Mouse (Mus musculus): ENCODE measurements around the gene Psmd13. TPM values are rescaled to one million over a fixed set of nuclear protein-coding genes. Genes with fewer than 3 reads are reported as not detected.

The Psmd13 gene
- polyA plus RNA-seq, 1 experiment: 77.4 TPM

DNA sequence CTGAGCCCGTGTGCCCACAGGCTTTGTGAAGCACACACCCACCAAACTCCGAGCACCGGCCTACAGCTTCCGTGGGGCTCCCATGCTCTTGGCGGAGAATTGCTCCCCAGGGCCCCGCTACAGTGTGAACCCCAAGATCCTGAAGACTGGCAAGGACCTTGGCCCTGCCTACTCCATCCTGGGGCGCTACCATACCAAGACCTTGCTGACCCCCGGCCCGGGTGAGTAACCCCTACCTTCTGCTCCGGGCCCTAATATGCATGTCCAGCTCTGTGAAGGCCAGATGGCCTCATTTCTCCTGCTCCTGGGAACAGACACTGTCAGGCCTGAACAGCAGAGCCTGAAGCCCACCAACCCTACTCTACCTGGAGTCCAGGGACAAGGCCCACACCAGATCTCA is 33.2 kb upstream of the Psmd13 start:
- Histone ChIP-seq H3K27me3 (ENCODE audit: control insufficient read depth, insufficient read depth, low read length) (no peaks in the 10 kb centered on the region), H3K4me3 (ENCODE audit: control insufficient read depth, low read depth, low read length) (peak overlapping the region; percentile 74), H3K36me3 (ENCODE audit: control insufficient read depth, insufficient read depth, low read length) (no peaks in the 10 kb centered on the region), H3K27ac (ENCODE audit: control insufficient read depth, insufficient read depth, low read depth, low read length) (no peak overlapping the region), H3K4me1 (ENCODE audit: control insufficient read depth, insufficient read depth, low read length) (peaks cover 3% of the 10 kb centered on the region; the same call in 1 of the 2 replicates)
- no peak for TF ChIP-seq CTCF (IDR thresholded peaks at IDR 0.05; ENCODE audit: control insufficient read depth, insufficient read depth, insufficient replicate concordance, low read depth, low read length)
- TF ChIP-seq POLR2A (IDR thresholded peaks at IDR 0.05; ENCODE audit: control insufficient read depth, low read depth, low read length): no peak

DNA sequence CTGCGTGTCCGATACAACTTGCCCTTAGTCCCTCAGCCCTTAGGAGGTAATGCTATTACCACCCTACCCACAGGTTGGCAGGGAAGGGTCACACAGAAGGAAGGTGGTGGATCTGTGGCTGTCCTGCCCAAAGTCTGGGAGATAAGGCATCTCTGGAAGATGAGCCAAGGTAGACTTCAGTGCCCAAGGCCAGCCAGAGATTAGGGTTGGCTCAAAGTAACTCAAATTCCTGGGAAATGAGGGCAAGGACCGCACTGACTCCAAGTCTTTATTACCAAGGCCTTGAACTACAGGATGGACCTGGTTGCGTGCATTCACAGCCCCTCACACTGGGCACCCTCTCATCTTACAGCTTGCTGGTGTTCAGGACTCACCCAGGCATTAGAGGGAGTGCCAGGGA is 29.9 kb upstream of the Psmd13 start:
- Histone ChIP-seq H3K4me1 (ENCODE audit: control insufficient read depth, insufficient read depth, low read length) (peaks cover 8% of the 10 kb centered on the region), H3K27me3 (ENCODE audit: control insufficient read depth, insufficient read depth, low read length) (no peaks in the 10 kb centered on the region), H3K4me3 (ENCODE audit: control insufficient read depth, low read depth, low read length) (no peak overlapping the region), H3K27ac (ENCODE audit: control insufficient read depth, insufficient read depth, low read depth, low read length) (no peak overlapping the region), H3K36me3 (ENCODE audit: control insufficient read depth, insufficient read depth, low read length) (no peaks in the 10 kb centered on the region)
- TF ChIP-seq CTCF (IDR thresholded peaks at IDR 0.05; ENCODE audit: control insufficient read depth, insufficient read depth, insufficient replicate concordance, low read depth, low read length) (no peak), POLR2A (IDR thresholded peaks at IDR 0.05; ENCODE audit: control insufficient read depth, low read depth, low read length) (no peak)

DNA sequence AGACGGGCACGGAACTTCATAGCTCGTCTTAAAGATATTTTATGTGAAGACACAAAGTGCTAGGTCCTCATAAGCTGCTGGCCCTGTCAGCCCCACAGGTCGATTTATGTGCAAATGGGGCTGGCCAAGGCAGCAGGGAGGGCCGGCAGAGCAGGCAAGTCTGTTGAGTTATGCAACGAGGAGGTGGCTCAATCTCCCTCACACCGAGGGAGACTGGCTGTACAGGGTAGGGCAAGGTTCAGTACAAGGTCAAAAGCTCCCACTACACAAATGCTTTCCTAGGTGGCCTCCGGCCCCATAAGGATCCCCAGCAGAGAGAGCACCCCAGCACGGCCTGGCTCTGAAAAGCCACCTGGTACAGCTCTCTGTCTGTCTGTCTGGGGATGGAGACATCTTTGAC is 28.4 kb upstream of the Psmd13 start:
- Histone ChIP-seq H3K27ac (ENCODE audit: control insufficient read depth, insufficient read depth, low read depth, low read length) (no peak overlapping the region), H3K4me1 (ENCODE audit: control insufficient read depth, insufficient read depth, low read length) (peaks cover 16% of the 10 kb centered on the region), H3K36me3 (ENCODE audit: control insufficient read depth, insufficient read depth, low read length) (no peaks in the 10 kb centered on the region), H3K4me3 (ENCODE audit: control insufficient read depth, low read depth, low read length) (no peak overlapping the region), H3K27me3 (ENCODE audit: control insufficient read depth, insufficient read depth, low read length) (no peaks in the 10 kb centered on the region)
- no peak for TF ChIP-seq CTCF (IDR thresholded peaks at IDR 0.05; ENCODE audit: control insufficient read depth, insufficient read depth, insufficient replicate concordance, low read depth, low read length)
- TF ChIP-seq POLR2A (IDR thresholded peaks at IDR 0.05; ENCODE audit: control insufficient read depth, low read depth, low read length): 0 out of 2 replicates have a peak, but pooled peaks have one; percentile 14

DNA sequence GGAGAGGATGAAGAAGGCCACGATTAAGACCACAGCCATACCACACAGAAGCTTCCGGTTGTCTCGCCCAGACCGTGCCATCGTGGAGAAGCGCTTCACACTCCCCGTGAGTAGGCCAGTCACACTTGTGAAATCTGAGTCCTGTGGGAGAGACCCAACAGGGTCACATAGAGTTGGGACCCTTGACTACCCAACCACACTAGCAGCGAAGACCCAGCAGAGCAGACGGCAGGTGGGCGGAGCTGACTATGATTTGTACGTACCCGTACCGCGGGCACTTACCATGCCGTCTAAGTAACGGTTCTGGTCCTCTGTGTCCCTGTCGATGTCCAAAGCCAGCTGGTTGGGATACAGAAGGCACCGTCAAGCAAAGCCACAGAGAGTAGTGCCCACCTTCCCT is 27.3 kb upstream of the Psmd13 start:
- H3K36me3 ChIP-seq (ENCODE audit: control insufficient read depth, insufficient read depth, low read length): no peaks in the 10 kb centered on the region
- peaks cover 16% of the 10 kb centered on the region for H3K4me1 ChIP-seq (ENCODE audit: control insufficient read depth, insufficient read depth, low read length)
- H3K27ac ChIP-seq (ENCODE audit: control insufficient read depth, insufficient read depth, low read depth, low read length): no peak overlapping the region
- H3K4me3 ChIP-seq (ENCODE audit: control insufficient read depth, low read depth, low read length): peak overlapping the region; percentile 97
- no peaks in the 10 kb centered on the region for H3K27me3 ChIP-seq (ENCODE audit: control insufficient read depth, insufficient read depth, low read length)
- TF ChIP-seq CTCF (IDR thresholded peaks at IDR 0.05; ENCODE audit: control insufficient read depth, insufficient read depth, insufficient replicate concordance, low read depth, low read length): no peak
- no peak for TF ChIP-seq POLR2A (IDR thresholded peaks at IDR 0.05; ENCODE audit: control insufficient read depth, low read depth, low read length)

DNA sequence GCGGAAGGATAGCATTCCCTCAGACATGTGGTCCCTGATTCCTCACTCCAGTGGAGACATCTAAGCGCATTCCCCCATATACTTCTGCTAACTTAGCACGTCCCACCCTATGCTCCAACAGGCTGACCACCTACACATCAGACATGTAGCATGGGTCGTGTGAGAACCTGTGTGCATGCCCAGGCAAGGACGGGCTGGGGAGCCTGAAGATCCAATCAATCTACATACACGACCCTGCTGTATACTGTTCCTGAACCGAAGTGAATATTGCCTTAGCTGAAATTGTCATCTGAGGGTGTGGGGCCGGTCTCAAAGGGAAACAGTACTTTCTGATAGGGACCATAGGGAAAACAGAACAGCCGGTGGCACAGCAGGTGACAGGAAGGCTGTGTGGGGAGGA is 26.6 kb upstream of the Psmd13 start:
- H3K27ac ChIP-seq (ENCODE audit: control insufficient read depth, insufficient read depth, low read depth, low read length): no peak overlapping the region
- H3K36me3 ChIP-seq (ENCODE audit: control insufficient read depth, insufficient read depth, low read length): no peaks in the 10 kb centered on the region
- H3K4me3 ChIP-seq (ENCODE audit: control insufficient read depth, low read depth, low read length): peak overlapping the region; percentile 97
- no peaks in the 10 kb centered on the region for H3K27me3 ChIP-seq (ENCODE audit: control insufficient read depth, insufficient read depth, low read length)
- no peak for TF ChIP-seq CTCF (IDR thresholded peaks at IDR 0.05; ENCODE audit: control insufficient read depth, insufficient read depth, insufficient replicate concordance, low read depth, low read length)
- TF ChIP-seq POLR2A (IDR thresholded peaks at IDR 0.05; ENCODE audit: control insufficient read depth, low read depth, low read length): no peak
- peaks cover 16% of the 10 kb centered on the region for H3K4me1 ChIP-seq (ENCODE audit: control insufficient read depth, insufficient read depth, low read length)

DNA sequence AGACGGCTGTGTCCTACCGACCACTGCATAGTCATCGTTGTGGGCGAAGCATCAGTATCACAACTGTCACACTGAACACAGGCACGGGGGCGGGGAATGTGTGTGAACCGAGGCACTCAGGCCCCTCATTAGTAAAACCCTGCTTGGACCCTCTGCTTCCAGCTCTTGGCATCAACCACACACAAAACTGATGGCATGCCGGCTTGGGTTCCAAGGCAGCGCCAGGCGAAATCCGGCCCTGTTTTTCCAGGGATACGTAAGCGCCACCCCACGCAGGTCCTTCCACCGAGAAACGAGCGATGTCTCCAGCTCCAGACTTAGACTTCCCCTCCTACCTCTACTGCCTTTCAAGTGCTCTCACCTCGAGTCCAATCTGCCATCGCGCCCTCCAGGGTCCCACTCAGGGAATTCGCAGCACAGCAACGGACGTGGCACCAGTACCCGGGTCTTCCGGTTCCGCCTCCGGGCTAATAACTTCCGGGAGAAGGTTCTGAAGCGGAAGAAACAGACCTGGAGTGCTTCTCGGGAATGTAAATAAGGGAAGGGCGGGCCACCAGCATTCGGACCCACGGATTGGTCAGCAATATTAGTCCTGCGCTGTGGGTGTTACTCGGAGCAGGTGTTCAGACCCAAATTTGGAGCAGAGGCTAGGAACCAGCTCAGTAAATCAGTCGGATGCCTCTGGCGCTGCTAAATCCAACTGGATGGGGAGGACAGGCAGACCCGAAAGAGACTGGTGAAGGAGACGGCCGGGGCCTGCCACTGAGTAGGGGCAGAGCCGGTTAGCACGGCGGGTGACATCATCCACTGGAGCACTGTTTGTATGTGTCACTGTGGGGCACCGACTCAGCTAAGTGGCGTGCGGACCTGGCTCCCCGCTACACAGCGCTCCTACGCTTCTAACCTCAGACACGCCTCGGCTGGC is 25.6 kb upstream of the Psmd13 start, which contains the start of gene Gm45785:
Gene Gm45785 (minus strand): TSS at position 472 of the 925 bp plus-strand sequence.
- Histone ChIP-seq H3K27me3 (ENCODE audit: control insufficient read depth, insufficient read depth, low read length) (no peaks in the 10 kb centered on the region), H3K27ac (ENCODE audit: control insufficient read depth, insufficient read depth, low read depth, low read length) (peak within 1 kb of the TSS; percentile 92), H3K36me3 (ENCODE audit: control insufficient read depth, insufficient read depth, low read length) (no peaks in the 10 kb centered on the region), H3K4me3 (ENCODE audit: control insufficient read depth, low read depth, low read length) (peak within 1 kb of the TSS; percentile 97), H3K4me1 (ENCODE audit: control insufficient read depth, insufficient read depth, low read length) (peaks cover 16% of the 10 kb centered on the region)
- TF ChIP-seq POLR2A (IDR thresholded peaks at IDR 0.05; ENCODE audit: control insufficient read depth, low read depth, low read length): peak; percentile 54
- TF ChIP-seq CTCF (IDR thresholded peaks at IDR 0.05; ENCODE audit: control insufficient read depth, insufficient read depth, insufficient replicate concordance, low read depth, low read length): no peak

DNA sequence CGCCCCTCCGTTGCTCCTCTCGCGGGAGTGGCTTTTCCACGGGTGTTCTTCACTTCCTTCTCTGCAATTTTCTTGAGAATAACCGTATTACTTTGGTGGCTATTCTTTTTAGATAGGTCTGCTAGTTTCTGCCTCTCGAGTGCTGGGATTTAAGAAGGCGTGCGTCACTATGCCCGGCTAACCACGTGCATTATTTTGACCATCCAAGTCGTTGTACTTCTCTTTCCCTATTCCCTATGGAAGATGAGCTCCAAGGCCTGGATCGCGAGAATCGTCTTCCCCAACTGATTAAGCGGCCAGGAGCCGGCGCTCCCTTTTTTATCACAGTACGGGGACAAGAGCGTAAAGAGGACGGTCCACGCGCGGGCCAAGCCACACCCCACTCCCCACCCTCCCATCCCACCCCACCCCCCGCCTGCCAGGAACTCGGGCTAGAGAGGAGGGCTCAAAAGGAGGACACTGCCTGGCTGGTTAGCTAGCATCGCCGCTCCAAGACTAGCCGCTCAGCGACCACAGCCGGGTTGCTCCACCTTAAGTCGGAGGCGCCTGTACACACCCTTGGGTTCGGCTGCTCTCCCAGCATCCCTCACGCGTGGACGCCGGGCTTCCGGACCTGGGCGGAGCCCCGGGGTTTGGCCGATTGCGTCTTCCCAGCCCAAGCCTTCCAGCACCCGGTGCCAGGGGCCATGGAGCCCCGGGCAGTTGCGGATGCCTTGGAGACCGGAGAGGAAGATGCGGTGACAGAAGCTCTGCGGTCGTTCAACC is 24.8 kb upstream of the Psmd13 start, which contains the start of gene Ric8a:
Gene Ric8a (plus strand): TSS at position 173 of the 765 bp plus-strand sequence.
- Histone ChIP-seq H3K36me3 (ENCODE audit: control insufficient read depth, insufficient read depth, low read length) (no peaks in the 10 kb centered on the region), H3K4me1 (ENCODE audit: control insufficient read depth, insufficient read depth, low read length) (peaks cover 16% of the 10 kb centered on the region), H3K27me3 (ENCODE audit: control insufficient read depth, insufficient read depth, low read length) (no peaks in the 10 kb centered on the region), H3K4me3 (ENCODE audit: control insufficient read depth, low read depth, low read length) (peak within 1 kb of the TSS; percentile 97), H3K27ac (ENCODE audit: control insufficient read depth, insufficient read depth, low read depth, low read length) (peak within 1 kb of the TSS; percentile 92)
- TF ChIP-seq CTCF (IDR thresholded peaks at IDR 0.05; ENCODE audit: control insufficient read depth, insufficient read depth, insufficient replicate concordance, low read depth, low read length) (no peak), POLR2A (IDR thresholded peaks at IDR 0.05; ENCODE audit: control insufficient read depth, low read depth, low read length) (peak; percentile 38)

Data from testis, adult 2 months (tissue).